Mouse (Mus musculus) kidney, postnatal 0 days (tissue): ENCODE data around the gene Ggn. TPM values are rescaled to one million over a fixed set of nuclear protein-coding genes. Genes with fewer than 3 reads are reported as not detected.

Source experiments
- ATAC-seq: fragments of 200-750 bp; cut with Nextera tagmentation; replicated peaks from 2 replicates; pipeline ENCODE4 v1.8.0; 2017; ENCODE audit warnings: low read depth, moderate number of reproducible peaks, moderate TSS enrichment, moderate library complexity; ENCODE audit not compliant: low FRiP score
- DNase-seq: peaks from one replicate; pipeline ENCODE4 v3.0.0-alpha.2; 2016; ENCODE audit warnings: low spot score
- H3K27ac ChIP-seq: fragments of 300-500 bp; sonication (generic); 2 replicates; pipeline ENCODE4 v1.5.1; 2014; ENCODE audit warnings: mild to moderate bottlenecking
- H3K27me3 ChIP-seq: fragments of 300-500 bp; sonication (generic); 2 replicates; pipeline ENCODE4 v1.6.1; 2014; ENCODE audit warnings: low read length, mixed read lengths; ENCODE audit not compliant: insufficient read depth
- H3K36me3 ChIP-seq: fragments of 300-500 bp; sonication (generic); 2 replicates; pipeline ENCODE4 v1.6.1; 2014; ENCODE audit warnings: low read length, mixed read lengths; ENCODE audit not compliant: insufficient read depth
- H3K4me1 ChIP-seq: fragments of 300-500 bp; sonication (generic); replicated peaks from 2 replicates; pipeline ENCODE4 v1.6.1; 2014; ENCODE audit warnings: antibody characterized with exemption, low read length, mixed read lengths; ENCODE audit not compliant: insufficient read depth
- H3K4me2 ChIP-seq: fragments of 300-500 bp; sonication (generic); 2 replicates; pipeline ENCODE4 v1.6.1; 2014; ENCODE audit warnings: mild to moderate bottlenecking, low read length, moderate library complexity, mixed read lengths
- H3K4me3 ChIP-seq: fragments of 300-500 bp; sonication (generic); replicated peaks from 2 replicates; pipeline ENCODE4 v1.5.1; 2014; ENCODE audit warnings: low read depth, low read length
- H3K9ac ChIP-seq: fragments of 300-500 bp; sonication (generic); 2 replicates; pipeline ENCODE4 v1.6.1; 2014; ENCODE audit warnings: low read depth, low read length
- H3K9me3 ChIP-seq: fragments of 300-500 bp; sonication (generic); replicated peaks from 2 replicates; pipeline ENCODE4 v1.6.1; 2016; ENCODE audit warnings: low read length, inconsistent platforms, mixed read lengths
- CTCF ChIP-seq: IDR thresholded peaks from 2 replicates; pipeline ENCODE4 v1.5.1; 2016; ENCODE audit warnings: antibody characterized with exemption, low read depth, mild to moderate bottlenecking, moderate library complexity
- WGBS: fragments of 180-500 bp; shearing (Covaris S2); extraction: QIAGEN DNeasy Blood & Tissue Kit; methylation state at CpG from one replicate; pipeline ENCODE4 v1.1.7; 2014; 5-methylcytosine and 5-hydroxymethylcytosine counted together
- polyA plus RNA-seq: library from polyadenylated mRNA; unstranded; fragments of >200 nt; fragmentation: Nextera tagmentation; extraction: Ambion mirVana; gene quantifications from 2 replicates; pipeline ENCODE4 v1.2.1, GENCODE M21; 2015

Ggn gene
- polyA plus RNA-seq, 1 experiment from 2014 or later: 0.70 TPM

GRCm38 (mm10) chr7:29144006-29144405 is 26.0 kb upstream of the Ggn start:
- DNase-seq (no peak), ATAC-seq (no peak)
- Histone ChIP-seq H3K4me3 (no peak overlapping the region), H3K36me3 (no peaks in the 10 kb centered on the region), H3K27me3 (no peaks in the 10 kb centered on the region), H3K27ac (no peak overlapping the region), H3K4me2 (no peak overlapping the region), H3K4me1 (no peaks in the 10 kb centered on the region), H3K9ac (no peak overlapping the region), H3K9me3 (no peaks in the 10 kb centered on the region)
- TF ChIP-seq CTCF: no peak
- 86% methylated on average over 4 of the region's 4 CpGs for WGBS

- Histone ChIP-seq H3K4me2 (no peak overlapping the region), H3K9me3 (no peaks in the 10 kb centered on the region), H3K4me1 (no peaks in the 10 kb centered on the region), H3K36me3 (no peaks in the 10 kb centered on the region), H3K9ac (no peak overlapping the region), H3K4me3 (no peak overlapping the region), H3K27ac (no peak overlapping the region), H3K27me3 (no peaks in the 10 kb centered on the region)
- DNase-seq (no peak), ATAC-seq (no peak)
- WGBS: 67% methylated on average over 7 of the region's 7 CpGs
- TF ChIP-seq CTCF: no peak
Measured at GRCm38 (mm10) chr7:29146625-29147367, 23.2 kb upstream of the Ggn start.

- H3K27me3 ChIP-seq: no peaks in the 10 kb centered on the region
- no peak overlapping the region for H3K9ac ChIP-seq
- ATAC-seq: no peak
- H3K36me3 ChIP-seq: no peaks in the 10 kb centered on the region
- WGBS: 78% methylated on average over 15 of the region's 15 CpGs
- no peak overlapping the region for H3K4me2 ChIP-seq
- no peaks in the 10 kb centered on the region for H3K9me3 ChIP-seq
- H3K27ac ChIP-seq: no peak overlapping the region
- DNase-seq: no peak
- no peak for TF ChIP-seq CTCF
- H3K4me1 ChIP-seq: no peaks in the 10 kb centered on the region
- no peak overlapping the region for H3K4me3 ChIP-seq
Measured at GRCm38 (mm10) chr7:29148771-29149170, 21.2 kb upstream of the Ggn start.

GRCm38 (mm10) chr7:29151486-29151885 is 18.5 kb upstream of the Ggn start:
- Histone ChIP-seq H3K4me2 (no peak overlapping the region), H3K27me3 (no peaks in the 10 kb centered on the region), H3K27ac (no peak overlapping the region), H3K4me1 (0 out of 2 replicates have a peak, but pooled peaks cover under 1% of the 10 kb centered on the region), H3K4me3 (no peak overlapping the region), H3K9ac (no peak overlapping the region), H3K9me3 (no peaks in the 10 kb centered on the region), H3K36me3 (no peaks in the 10 kb centered on the region)
- 57% methylated on average over 10 of the region's 10 CpGs for WGBS
- ATAC-seq (no peak), DNase-seq (no peak)
- TF ChIP-seq CTCF: no peak

- no peak; the same call in 1 of the 2 replicates for TF ChIP-seq CTCF
- H3K9ac ChIP-seq: no peak overlapping the region
- H3K4me1 ChIP-seq: 0 out of 2 replicates have a peak, but pooled peaks cover 3% of the 10 kb centered on the region
- 94% methylated on average over 14 of the region's 14 CpGs for WGBS
- DNase-seq (no peak), ATAC-seq (no peak)
- no peak overlapping the region for H3K4me3 ChIP-seq
- no peak overlapping the region for H3K4me2 ChIP-seq
- H3K36me3 ChIP-seq: no peaks in the 10 kb centered on the region
- no peak overlapping the region for H3K27ac ChIP-seq
- H3K27me3 ChIP-seq: peaks cover 4% of the 10 kb centered on the region; the same call in 1 of the 2 replicates
- no peaks in the 10 kb centered on the region for H3K9me3 ChIP-seq
Measured at GRCm38 (mm10) chr7:29154018-29154720, 15.8 kb upstream of the Ggn start.

- DNase-seq: peak; percentile 90
- H3K9me3 ChIP-seq: no peaks in the 10 kb centered on the region
- 8% methylated on average over 37 of the region's 37 CpGs for WGBS
- H3K27ac ChIP-seq: peak overlapping the region; percentile 90
- H3K4me3 ChIP-seq: peak overlapping the region; percentile 86
- H3K4me1 ChIP-seq: 0 out of 2 replicates have a peak, but pooled peaks cover 3% of the 10 kb centered on the region
- peak overlapping the region; percentile 98 for H3K4me2 ChIP-seq
- H3K36me3 ChIP-seq: no peaks in the 10 kb centered on the region
- peak; percentile 52 for TF ChIP-seq CTCF
- ATAC-seq: peak; percentile 86
- peaks cover 5% of the 10 kb centered on the region; the same call in 1 of the 2 replicates for H3K27me3 ChIP-seq
- peak overlapping the region; percentile 82 for H3K9ac ChIP-seq
Measured at GRCm38 (mm10) chr7:29155196-29155837, 14.7 kb upstream of the Ggn start.
